Mouse (Mus musculus) stomach, postnatal 0 days (tissue): ENCODE results near the gene Ankrd1.

ENCODE experiments used
- CTCF ChIP-seq: IDR thresholded peaks from 2 replicates; pipeline ENCODE4 v1.5.1; 2016; ENCODE audit warnings: antibody characterized with exemption, low read depth, mild to moderate bottlenecking, moderate library complexity
- EP300 ChIP-seq: optimal IDR thresholded peaks from 2 replicates; pipeline ENCODE3; 2016; ENCODE audit warnings: antibody characterized with exemption

- TF ChIP-seq CTCF: no peak
- no peak for TF ChIP-seq EP300
These were observed 36.4 kb downstream of the Ankrd1 start, which contains the start of gene Rpp30 for GRCm38 (mm10) chr19:36083262-36084225.
